Mouse (Mus musculus) right cerebral cortex, postnatal 10 days (tissue): ENCODE data around the gene Dnal4.
A peak's percentile ranks its signal among the peaks of the same experiment; 100 is the strongest.
"Not testable (repeated sequence)": the region's sequence is repeated elsewhere in the genome, so short reads cannot be mapped to it uniquely, and the experiment has no call there.

Source experiments
- DNase-seq, 2 experiments: peaks; one replicate each; pipeline ENCODE4 v3.0.0; 2021; ENCODE audit warnings: low spot score in 2 of 2

The Dnal4 gene

DNA sequence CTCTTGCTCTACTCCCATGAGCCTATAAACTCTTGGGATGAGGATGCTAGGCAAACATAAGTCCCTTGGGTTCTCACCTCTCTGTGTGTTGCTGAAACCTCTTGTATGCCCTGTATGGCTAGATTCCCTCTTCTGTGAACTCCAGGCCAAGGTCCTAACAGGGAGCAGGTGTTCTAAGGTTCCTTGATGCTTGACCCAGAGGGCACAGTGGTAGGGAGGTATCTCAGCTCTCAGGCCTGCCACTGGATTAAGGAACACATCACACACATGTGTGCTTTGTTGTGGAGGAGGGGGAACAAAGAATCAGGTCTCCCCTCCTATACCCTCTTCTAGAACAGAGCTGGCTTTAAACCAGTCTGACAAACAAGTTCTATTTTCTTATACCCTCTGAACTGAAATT is at the start of gene Dnal4:
Gene Dnal4 (minus strand): TSS at position 101 of the 400 bp plus-strand sequence.
- DNase-seq, result no peak

DNA sequence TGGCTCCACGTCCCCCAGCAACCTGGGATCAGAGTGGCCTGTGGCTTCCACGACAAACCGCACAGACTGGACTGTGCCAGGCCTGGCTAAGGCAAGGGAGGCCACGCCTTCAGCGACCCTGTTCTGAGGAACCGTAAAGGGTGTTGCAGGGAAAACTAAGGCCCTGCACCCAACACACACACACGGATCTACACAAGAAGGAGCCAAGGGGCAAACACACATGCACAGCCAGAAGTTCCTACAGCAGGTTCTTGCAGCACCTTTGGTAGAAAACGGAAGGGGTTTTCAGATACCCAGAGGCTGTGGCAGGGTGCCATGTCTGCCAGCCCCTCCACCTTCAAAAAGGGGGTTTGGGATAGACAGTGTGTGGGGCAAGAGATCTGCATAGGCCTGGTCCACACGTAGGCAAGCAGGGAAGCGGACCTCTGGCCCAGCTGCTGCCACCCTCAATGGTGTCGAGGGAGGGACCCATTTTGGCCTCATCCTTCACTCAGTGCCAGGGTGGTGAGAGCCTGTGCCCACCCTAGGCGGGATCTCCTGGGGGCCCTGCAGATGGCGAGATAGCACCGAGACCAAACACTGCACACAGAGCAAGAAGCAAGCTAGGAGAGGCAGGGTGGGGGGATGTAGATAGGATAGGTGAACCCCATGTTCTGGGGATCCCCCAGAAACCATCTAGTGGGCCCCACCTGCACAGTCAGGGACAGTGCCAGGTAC is 49.6 kb upstream of the Dnal4 start:
- no peak for DNase-seq

GRCm38 (mm10) chr15:79826221-79826935 is 48.7 kb upstream of the Dnal4 start:
- no peak for DNase-seq

- no peak for DNase-seq
Measured at GRCm38 (mm10) chr15:79825146-79825825, 47.6 kb upstream of the Dnal4 start.

DNA sequence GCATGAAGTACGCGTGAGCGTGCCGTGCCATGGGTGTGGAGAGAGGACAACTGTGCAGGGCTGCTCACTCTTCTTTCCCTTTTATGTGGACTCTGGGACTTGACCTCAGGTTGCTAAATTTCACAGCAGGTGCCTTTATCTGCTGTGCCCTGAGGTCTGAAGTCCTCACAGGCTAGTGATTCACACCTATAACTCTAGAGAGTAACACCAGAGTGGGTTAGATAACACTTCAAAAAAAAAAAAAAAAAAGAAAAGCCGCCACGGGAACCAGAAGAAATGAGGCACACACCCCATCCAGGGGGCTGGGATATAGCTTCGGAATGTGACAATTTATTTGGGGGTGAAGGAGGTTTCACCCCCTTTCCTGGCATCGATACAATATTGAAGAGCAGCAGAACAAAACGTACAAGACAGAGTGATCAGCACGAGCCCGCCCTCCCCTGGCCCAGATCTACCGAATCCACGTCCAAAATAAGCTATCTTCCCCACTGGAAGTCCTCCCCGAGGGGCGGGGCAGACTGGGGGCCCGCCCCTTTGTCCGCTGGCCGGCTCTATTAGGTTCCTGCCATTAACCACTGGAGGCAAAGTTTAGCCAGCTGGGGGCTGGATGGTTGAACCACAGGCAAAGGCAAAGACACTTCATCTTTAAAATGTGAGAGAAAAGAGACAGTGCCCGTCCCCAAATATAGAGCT is 46.1 kb upstream of the Dnal4 start:
- DNase-seq, result peak in 1 of 2 experiments; percentile 55

DNA sequence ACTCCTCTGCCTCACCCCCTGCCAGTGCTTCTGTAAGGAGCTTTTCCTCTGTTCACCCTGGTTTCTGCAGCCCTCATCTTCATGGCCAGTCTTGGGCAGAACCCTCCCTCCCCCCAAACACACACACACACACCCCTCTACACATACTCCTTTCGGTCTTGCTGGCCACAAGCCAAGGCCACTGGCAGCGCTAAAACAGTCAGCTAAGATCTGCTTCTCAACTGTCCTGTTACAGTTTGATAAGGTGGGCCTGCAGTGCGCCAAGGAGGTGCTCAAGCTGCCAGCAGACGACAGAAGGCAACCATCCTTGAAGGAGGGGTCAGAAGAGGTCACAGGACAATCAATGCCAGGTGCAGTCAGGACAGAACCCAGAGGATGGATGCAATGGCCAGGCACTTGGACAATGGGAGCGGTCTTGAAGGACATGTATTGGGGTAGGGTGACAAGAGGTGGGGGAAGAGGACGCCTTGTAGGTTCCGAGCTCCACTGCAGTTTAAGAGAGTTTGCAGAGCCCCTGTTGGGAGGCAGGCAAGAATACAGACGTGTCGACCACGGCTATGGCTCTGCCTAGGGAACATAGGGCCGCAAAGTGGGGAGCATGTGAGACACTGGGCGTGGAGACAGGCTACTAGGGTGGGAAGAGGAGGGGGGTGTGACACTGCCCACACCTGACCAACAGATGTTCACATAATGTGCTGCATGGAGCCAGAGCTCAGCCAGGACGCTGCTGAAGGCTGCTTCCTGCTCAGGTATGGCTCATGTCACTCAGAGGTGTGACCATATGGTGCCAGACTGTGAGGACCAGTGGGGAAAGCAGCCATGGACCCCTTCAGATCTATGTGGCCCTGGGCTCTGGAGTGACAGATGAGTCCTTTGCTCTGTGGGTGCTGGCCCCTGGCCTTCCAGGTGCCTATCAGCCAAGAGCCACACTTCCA is 44.9 kb upstream of the Dnal4 start:
- peak in 1 of 2 experiments; percentile 57 for DNase-seq

- peak in 1 of 2 experiments; percentile 18 for DNase-seq
Measured at GRCm38 (mm10) chr15:79818325-79818724, 40.7 kb upstream of the Dnal4 start.

GRCm38 (mm10) chr15:79813666-79814258 is 36.1 kb upstream of the Dnal4 start:
- no peak for DNase-seq

DNA sequence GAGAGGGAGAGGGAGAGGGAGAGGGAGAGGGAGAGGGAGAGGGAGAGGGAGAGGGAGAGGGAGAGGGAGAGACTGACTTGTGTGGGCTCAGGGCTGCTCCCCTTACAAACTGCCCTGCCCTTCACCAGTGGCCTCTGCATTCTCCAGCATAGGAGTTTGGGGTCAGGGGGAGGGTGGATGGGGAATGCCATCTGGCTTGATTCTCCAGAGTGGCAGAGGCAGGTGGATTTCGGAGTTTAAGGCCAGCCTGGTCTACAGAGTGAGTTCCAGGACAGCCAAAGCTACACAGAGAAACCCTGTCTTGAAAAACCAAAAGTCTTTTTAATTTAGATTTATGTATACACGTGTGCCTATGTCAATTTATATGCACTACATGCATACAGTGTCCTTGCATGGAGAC is 35.2 kb upstream of the Dnal4 start:
- DNase-seq, result not testable (repeated sequence)

GRCm38 (mm10) chr15:79810997-79811396 is 33.3 kb upstream of the Dnal4 start:
- DNase-seq, result no peak

DNA sequence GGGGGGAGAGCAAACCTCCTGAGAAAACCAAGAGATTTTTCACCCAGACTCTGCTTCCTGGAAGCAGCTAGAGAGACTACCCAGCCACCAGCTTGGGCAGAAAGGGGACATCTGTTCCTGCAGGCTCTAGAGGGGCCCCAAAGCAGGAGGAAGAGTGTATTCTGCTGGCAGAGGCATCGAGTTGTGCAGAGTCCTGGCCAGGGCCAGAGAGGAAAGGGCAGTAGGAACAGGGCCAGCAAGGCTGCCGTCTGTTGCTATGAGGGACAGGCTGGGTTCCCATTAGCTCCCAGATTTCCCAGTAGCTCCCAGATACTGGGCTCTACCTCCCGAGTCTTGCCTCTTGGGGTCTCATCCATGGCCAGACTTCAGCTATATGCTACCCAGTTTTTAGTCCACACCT is 32.4 kb upstream of the Dnal4 start:
- DNase-seq, result peak; percentile 25 to 26

DNA sequence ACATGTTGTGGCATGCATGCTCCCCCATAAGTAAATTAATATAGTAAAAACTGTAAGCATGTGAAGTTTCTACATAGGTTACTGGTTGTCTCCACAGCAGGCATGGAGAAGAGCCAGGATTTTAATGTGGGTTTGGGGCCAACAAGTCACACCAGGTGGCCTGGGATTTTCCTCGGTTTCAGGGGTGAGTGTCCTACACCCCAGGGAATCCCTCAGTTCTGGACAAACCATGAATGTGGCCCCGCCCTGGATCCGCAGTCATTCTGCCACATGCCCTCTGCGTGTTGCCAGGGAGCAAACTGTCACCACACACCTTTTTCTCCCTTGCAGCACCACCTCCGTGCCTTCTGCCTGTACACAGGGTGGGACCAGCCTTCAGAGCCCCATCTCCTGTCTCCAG is 31.0 kb upstream of the Dnal4 start:
- DNase-seq, result peak in 1 of 2 experiments; percentile 22

- peak; percentile 59 to 73 for DNase-seq
Measured at GRCm38 (mm10) chr15:79808114-79808513, 30.5 kb upstream of the Dnal4 start.

GRCm38 (mm10) chr15:79807050-79807449 is 29.4 kb upstream of the Dnal4 start:
- no peak for DNase-seq

DNA sequence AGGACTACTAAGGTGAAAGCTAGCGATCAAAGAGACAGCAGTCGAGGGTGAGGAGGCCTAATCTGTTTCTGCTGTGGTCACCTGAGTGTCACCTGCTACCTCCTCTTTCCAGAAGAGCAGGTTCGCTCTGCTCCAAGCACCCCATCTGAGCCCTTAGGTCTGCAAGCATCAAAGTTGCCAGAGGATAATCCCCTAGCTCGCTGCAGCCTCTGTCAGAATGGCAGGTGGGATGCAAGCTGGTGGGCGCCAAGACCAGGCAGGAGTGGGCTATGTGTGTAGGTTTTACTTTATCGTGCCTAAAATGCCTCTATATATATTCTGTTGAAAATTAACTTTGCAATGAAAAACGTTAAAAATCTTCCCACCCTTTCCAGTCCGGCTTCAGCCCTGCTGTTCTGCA is 27.6 kb upstream of the Dnal4 start:
- DNase-seq, result peak in 1 of 2 experiments; percentile 51

GRCm38 (mm10) chr15:79804352-79805071 is 26.9 kb upstream of the Dnal4 start, which contains the start of gene Nptxr:
Gene Nptxr (minus strand): TSS chr15:79804766.
- DNase-seq, result peak; percentile 81 to 83

DNA sequence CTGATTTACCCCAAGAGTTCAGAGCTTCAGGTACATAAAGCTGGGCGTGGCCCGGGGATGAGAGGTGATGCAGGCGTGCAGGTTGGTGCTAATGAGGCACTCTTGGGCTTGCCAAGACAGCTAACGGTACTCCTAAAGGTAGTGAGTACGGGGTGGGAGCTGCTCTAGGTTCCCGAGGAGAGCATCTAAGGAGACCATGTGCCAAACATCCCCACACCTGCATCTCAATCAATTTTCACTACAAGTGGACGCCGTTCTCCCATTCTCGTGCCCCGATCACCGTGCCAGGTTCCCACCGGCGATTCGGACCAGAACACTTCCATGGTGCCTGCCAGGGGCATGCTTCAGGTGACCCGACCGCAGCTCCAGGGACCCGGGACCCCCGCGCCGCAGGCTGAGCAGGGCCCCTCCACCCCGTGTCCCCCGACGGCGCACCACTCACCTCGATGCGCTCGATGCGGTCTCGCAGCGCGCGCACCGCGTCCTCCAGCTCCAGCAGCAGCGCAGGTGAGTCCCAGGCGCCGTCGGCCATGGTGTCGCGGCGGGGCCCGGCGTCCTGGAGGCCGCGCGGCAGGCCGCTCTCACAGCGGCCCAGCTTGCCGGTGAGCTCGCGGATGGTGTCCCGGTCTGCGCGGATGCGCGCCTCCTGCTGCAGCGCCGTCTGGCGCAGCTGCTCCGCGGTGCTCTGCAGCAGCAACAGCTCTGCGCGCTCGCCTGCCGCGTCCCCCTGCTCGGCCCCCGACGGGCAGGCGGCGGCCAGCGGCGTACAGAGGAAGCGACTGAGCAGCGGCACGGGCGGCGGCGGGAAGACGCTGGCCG is 26.1 kb upstream of the Dnal4 start:
- DNase-seq, result peak in 1 of 2 experiments; percentile 49

DNA sequence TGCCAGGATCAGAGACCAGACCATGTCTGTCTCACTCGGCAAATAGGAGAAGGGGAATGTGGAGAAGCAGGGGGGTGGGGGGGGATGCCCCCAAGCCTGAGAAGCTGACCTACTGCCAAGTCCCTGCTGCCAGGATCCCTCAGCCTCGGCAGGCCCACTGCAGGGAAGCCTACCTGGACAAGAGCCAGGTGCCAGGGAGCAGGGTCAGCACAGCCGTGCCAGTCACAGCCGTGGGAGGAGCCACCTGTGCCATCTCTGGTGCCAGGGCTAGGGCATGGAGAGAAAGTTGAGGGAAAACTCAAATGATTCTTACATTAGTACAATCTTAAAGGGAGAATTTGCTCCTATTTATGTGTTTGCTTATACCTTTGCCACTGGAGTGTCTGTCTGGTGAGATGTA is 24.7 kb upstream of the Dnal4 start:
- DNase-seq, result peak in 1 of 2 experiments; percentile 55

DNA sequence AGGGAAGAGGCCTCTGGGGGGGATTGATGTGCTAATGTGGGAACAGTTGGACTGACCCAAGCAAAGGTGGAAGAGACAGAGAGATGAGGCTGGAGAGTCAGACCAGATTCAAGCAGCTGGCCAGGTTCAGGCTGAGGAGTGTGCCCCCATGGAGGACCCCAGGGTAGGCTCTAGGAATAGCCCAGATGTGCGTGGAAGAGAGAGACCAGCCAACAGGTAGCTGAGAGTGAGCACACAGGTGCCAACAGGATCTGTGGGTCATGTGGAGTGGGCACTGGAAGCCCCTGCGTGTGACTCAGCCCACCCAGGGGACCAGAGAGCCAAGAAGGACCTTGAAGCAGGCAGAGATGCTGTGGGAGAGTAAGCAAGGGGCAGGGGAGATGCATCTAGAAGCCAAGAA is 24.0 kb upstream of the Dnal4 start:
- no peak for DNase-seq
